In genomic region chr12:103532020-103532648, GRCm38 (mm10) we compare ENCODE assay signal across 8 mouse cellular contexts. TPM values are rescaled to one million over a fixed set of nuclear protein-coding genes. Genes with fewer than 3 reads are reported as not detected.
A peak's percentile ranks its signal among the peaks of the same experiment; 100 is the strongest.
DNase-seq lines count a peak whose midpoint lies in the region; ATAC-seq and TF ChIP-seq lines count a peak whose summit lies in the region.

TSS of gene Ppp4r4 (plus strand) at chr12:103532283.

- H3ac ChIP-seq in C2C12 (ENCODE audit: control insufficient read depth, insufficient read length, low read depth), result peak within 1 kb of the TSS; percentile 61
- peak within 1 kb of the TSS; percentile 6 for H3ac ChIP-seq in myocyte (ENCODE audit: control insufficient read depth, insufficient read length)

- no peak within 1 kb of the TSS for H3K27ac ChIP-seq in brown adipose tissue, adult 24 weeks (replicated peaks; ENCODE audit: low read depth, low read length)
- H3K27ac ChIP-seq in heart, embryonic 13.5 days (replicated peaks), result no peak within 1 kb of the TSS
- H3K27ac ChIP-seq in kidney, postnatal 0 days, result no peak within 1 kb of the TSS; the same call in 1 of the 2 replicates
- H3K27ac ChIP-seq in liver, adult 2 months (replicated peaks; ENCODE audit: insufficient read depth, low read depth, low read length), result peak within 1 kb of the TSS; percentile 60

- peak within 1 kb of the TSS; percentile 23 for H3K4me3 ChIP-seq in C2C12 (ENCODE audit: insufficient read depth, poor library complexity, severe bottlenecking)
- peak within 1 kb of the TSS; percentile 77 for H3K4me3 ChIP-seq in brown adipose tissue, adult 24 weeks (ENCODE audit: insufficient read depth, low read depth, low read length)
- H3K4me3 ChIP-seq in heart, embryonic 13.5 days, result peak within 1 kb of the TSS; percentile 78
- H3K4me3 ChIP-seq in kidney, postnatal 0 days (replicated peaks; ENCODE audit: low read depth, low read length), result peak within 1 kb of the TSS; percentile 49
- peak within 1 kb of the TSS; percentile 75 for H3K4me3 ChIP-seq in liver, adult 2 months (ENCODE audit: insufficient read depth, low read depth, low read length)
- no peak within 1 kb of the TSS for H3K4me3 ChIP-seq in myocyte

- peak within 1 kb of the TSS; percentile 83 for H3K9ac ChIP-seq in heart, embryonic 13.5 days
- H3K9ac ChIP-seq in kidney, postnatal 0 days (ENCODE audit: low read depth, low read length), result peak within 1 kb of the TSS; percentile 59
- peak within 1 kb of the TSS; percentile 78 for H3K9ac ChIP-seq in liver, adult 2 months (ENCODE audit: low read depth, low read length)

- H3K36me3 ChIP-seq in C2C12 (ENCODE audit: control insufficient read depth, insufficient read depth) (no peaks in the 10 kb centered on the region), myocyte (ENCODE audit: control insufficient read depth, insufficient read depth) (no peaks in the 10 kb centered on the region)
- no peaks in the 10 kb centered on the region for H3K36me3 ChIP-seq in heart, embryonic 13.5 days
- no peaks in the 10 kb centered on the region for H3K36me3 ChIP-seq in kidney, postnatal 0 days (ENCODE audit: insufficient read depth, low read length)
- no peaks in the 10 kb centered on the region; the same call in 1 of the 2 replicates for H3K36me3 ChIP-seq in liver, adult 2 months (ENCODE audit: control insufficient read depth, insufficient read depth, low read length)

- 0 out of 2 replicates have a peak, but pooled peaks have one; percentile 9 for TF ChIP-seq POLR2A in liver, adult 2 months (IDR thresholded peaks at IDR 0.05; ENCODE audit: extremely low read depth, insufficient read depth, low read length)
- no peak for TF ChIP-seq POLR2A in myocyte (IDR thresholded peaks at IDR 0.05; ENCODE audit: insufficient read length, low read depth)

- H3K79me3 ChIP-seq in C2C12 (ENCODE audit: low read depth), result no peaks in the 10 kb centered on the region

- DNase-seq in fibroblast of lung, adult 2 months (ENCODE audit: low read depth), result peak; percentile 62
- peak; percentile 96 for DNase-seq in kidney, postnatal 0 days (ENCODE audit: low spot score)
- peak; percentile 75 for DNase-seq in liver, adult 2 months (ENCODE audit: extremely low read depth, low read depth, low spot score)
- peak; percentile 82 to 90 for DNase-seq in spleen, postnatal 4 days (ENCODE audit: low spot score in 2 of 2)

- TF ChIP-seq CTCF in C2C12 (IDR thresholded peaks at IDR 0.05; ENCODE audit: control insufficient read depth, insufficient read depth, insufficient read length), result no peak
- TF ChIP-seq CTCF in kidney, postnatal 0 days (IDR thresholded peaks at IDR 0.05; ENCODE audit: low read depth), result no peak
- TF ChIP-seq CTCF in liver, adult 2 months (IDR thresholded peaks at IDR 0.05; ENCODE audit: low read depth, low read length), result no peak

- WGBS in heart, embryonic 13.5 days, result 0% methylated on average over 51 of the region's 74 CpGs
- under 1% methylated on average over 45 of the region's 74 CpGs for WGBS in kidney, postnatal 0 days
- WGBS in liver, adult 2 months, result 1% methylated on average over 69 of the region's 74 CpGs

- no peaks in the 10 kb centered on the region for H3K79me2 ChIP-seq in C2C12 (ENCODE audit: control insufficient read depth, insufficient read depth)
- no peaks in the 10 kb centered on the region for H3K79me2 ChIP-seq in liver, adult 2 months (ENCODE audit: control insufficient read depth, insufficient read depth, low read length)
- H3K79me2 ChIP-seq in myocyte (ENCODE audit: control insufficient read depth, insufficient read depth), result no peaks in the 10 kb centered on the region

- H3K4me1 ChIP-seq in brown adipose tissue, adult 24 weeks (ENCODE audit: control insufficient read depth, insufficient read depth, insufficient read length, low read length), result no peaks in the 10 kb centered on the region; the same call in 1 of the 2 replicates
- H3K4me1 ChIP-seq in heart, embryonic 13.5 days, result peaks cover 9% of the 10 kb centered on the region
- H3K4me1 ChIP-seq in kidney, postnatal 0 days (replicated peaks; ENCODE audit: insufficient read depth, low read length), result no peaks in the 10 kb centered on the region
- peaks cover 4% of the 10 kb centered on the region for H3K4me1 ChIP-seq in liver, adult 2 months (ENCODE audit: control insufficient read depth, insufficient read depth, low read length)

- no peaks in the 10 kb centered on the region for H3K9me3 ChIP-seq in heart, embryonic 13.5 days
- H3K9me3 ChIP-seq in kidney, postnatal 0 days (replicated peaks; ENCODE audit: low read length), result no peaks in the 10 kb centered on the region

- peak; percentile 93 for ATAC-seq in heart, embryonic 13.5 days (ENCODE audit: extremely low read depth, insufficient number of reproducible peaks, low FRiP score, low TSS enrichment)
- peak; percentile 96 for ATAC-seq in kidney, postnatal 0 days (replicated peaks; ENCODE audit: low FRiP score, low read depth)

- peak within 1 kb of the TSS; percentile 100 for H3K4me2 ChIP-seq in heart, embryonic 13.5 days
- H3K4me2 ChIP-seq in kidney, postnatal 0 days (ENCODE audit: low read length), result peak within 1 kb of the TSS; percentile 88
- peak within 1 kb of the TSS; percentile 87 for H3K4me2 ChIP-seq in myocyte (ENCODE audit: low read depth)

- H3K27me3 ChIP-seq in C2C12 (ENCODE audit: control insufficient read depth, insufficient read depth, insufficient read length) (peaks cover 7% of the 10 kb centered on the region), myocyte (ENCODE audit: control insufficient read depth, insufficient read depth, insufficient read length) (peaks cover 10% of the 10 kb centered on the region)
- H3K27me3 ChIP-seq in heart, embryonic 13.5 days (replicated peaks), result peaks cover 33% of the 10 kb centered on the region
- no peaks in the 10 kb centered on the region; the same call in 1 of the 2 replicates for H3K27me3 ChIP-seq in kidney, postnatal 0 days (ENCODE audit: insufficient read depth, low read length)
- no peaks in the 10 kb centered on the region for H3K27me3 ChIP-seq in liver, adult 2 months (ENCODE audit: control insufficient read depth, insufficient read depth, low read length)

TF ChIP-seq in C2C12, 6 proteins besides CTCF, POLR2A, EP300 and RAD21:
- peak; percentile 34 for TF ChIP-seq MAX (IDR thresholded peaks at IDR 0.05)
- no peak for TF ChIP-seq MYOG (IDR thresholded peaks at IDR 0.05; ENCODE audit: control insufficient read depth, extremely low read depth, insufficient read length)
- TF ChIP-seq CEBPB (IDR thresholded peaks at IDR 0.05; ENCODE audit: low read depth), result no peak

TF ChIP-seq in myocyte, 11 proteins besides CTCF, POLR2A, EP300 and RAD21:
- TF ChIP-seq MYOD1 (IDR thresholded peaks at IDR 0.05; ENCODE audit: control insufficient read depth in 1 of 3, insufficient read length in 2 of 3, low read depth in 2 of 3), result peak in 1 of 3 experiments; percentile 15
- TF ChIP-seq SRF (IDR thresholded peaks at IDR 0.05; ENCODE audit: control insufficient read depth, insufficient read length, low read depth), result peak; percentile 34
- no peak for TF ChIP-seq POLR2AphosphoS2 (IDR thresholded peaks at IDR 0.05; ENCODE audit: insufficient read length, low read depth)

RNA-seq across cellular contexts. Expression of gene Ppp4r4, which starts in this region (rescaled TPM):
- polyA plus RNA-seq in C2C12 (2012; fragmentation: generic; extraction: Trizol), result 0.09 TPM
- polyA plus RNA-seq in brown adipose tissue, adult 24 weeks (2012; ENCODE audit: insufficient read depth, insufficient read length, missing spikeins), result 1.0 and 3.8 TPM in 2 replicates
- polyA plus RNA-seq in heart, embryonic 13.5 days (2015; fragmentation: Nextera tagmentation; extraction: Ambion mirVana), result 0.19 and 0.31 TPM in 2 replicates
- 1.6 and 1.8 TPM in 2 replicates for polyA plus RNA-seq in kidney, postnatal 0 days (2015; fragmentation: Nextera tagmentation; extraction: Ambion mirVana)
- total RNA-seq in liver, adult 2 months (2014; rRNA removed), result 5.8 and 6.5 TPM in 2 replicates
- 1.3 and 1.8 TPM in 2 replicates for polyA plus RNA-seq in liver, adult 2 months (2012; rRNA removed)
- 0.13 TPM for polyA plus RNA-seq in myocyte (2012; fragmentation: generic; extraction: Trizol)

Comparison
In these comparisons a context has a peak if more than half of its experiments do, and no peak if none do; other contexts are left out.
1. Peak in ATAC-seq, H3K4me3 ChIP-seq, H3K9ac ChIP-seq and H3K4me2 ChIP-seq in heart, embryonic 13.5 days; RNA of the gene not detected or under 1 TPM.